Mouse (Mus musculus) testis, adult 2 months (tissue): ENCODE data around the gene Slc9a8. TPM values are rescaled to one million over a fixed set of nuclear protein-coding genes. Genes with fewer than 3 reads are reported as not detected.
A peak's percentile ranks its signal among the peaks of the same experiment; 100 is the strongest.

Experiments
- H3K27ac ChIP-seq: fragments of 200-500 bp; 2 replicates; pipeline ENCODE4 v1.5.1; 2012; ENCODE audit warnings: low read depth, low read length; ENCODE audit not compliant: control insufficient read depth, insufficient read depth
- H3K27me3 ChIP-seq: fragments of 200-500 bp; 2 replicates; pipeline ENCODE4 v1.6.1; 2012; ENCODE audit warnings: mild to moderate bottlenecking, low read length, moderate library complexity; ENCODE audit not compliant: control insufficient read depth, insufficient read depth
- H3K36me3 ChIP-seq: fragments of 200-500 bp; 2 replicates; pipeline ENCODE4 v1.6.1; 2012; ENCODE audit warnings: mild to moderate bottlenecking, low read length; ENCODE audit not compliant: control insufficient read depth, insufficient read depth
- H3K4me1 ChIP-seq: fragments of 200-500 bp; 2 replicates; pipeline ENCODE4 v1.6.1; 2012; ENCODE audit warnings: low read length; ENCODE audit not compliant: control insufficient read depth, insufficient read depth
- H3K4me3 ChIP-seq: fragments of 200-500 bp; 2 replicates; pipeline ENCODE4 v1.5.1; 2012; ENCODE audit warnings: low read depth, mild to moderate bottlenecking, low read length, moderate library complexity, mixed read lengths; ENCODE audit not compliant: control insufficient read depth
- CTCF ChIP-seq: fragments of 200-500 bp; IDR thresholded peaks from 2 replicates; pipeline ENCODE4 v1.5.1; 2012; ENCODE audit warnings: low read depth, mild to moderate bottlenecking, inconsistent platforms, low read length, moderate library complexity; ENCODE audit not compliant: control insufficient read depth, insufficient read depth, insufficient replicate concordance
- POLR2A ChIP-seq: fragments of 200-500 bp; IDR thresholded peaks from 2 replicates; pipeline ENCODE4 v1.6.1; 2012; ENCODE audit warnings: low read depth, mild to moderate bottlenecking, inconsistent platforms, low read length, moderate library complexity; ENCODE audit not compliant: control insufficient read depth
- polyA plus RNA-seq: library from polyadenylated mRNA; depleted of rRNA; stranded (reverse); fragments of >200 nt; gene quantifications from 2 replicates; pipeline ENCODE4 v1.2.3, GENCODE M21; 2012

Slc9a8 gene
- polyA plus RNA-seq, 1 experiment, result 63.4 TPM

- TF ChIP-seq POLR2A (no peak), CTCF (no peak)
- Histone ChIP-seq H3K27ac (no peak overlapping the region), H3K27me3 (no peaks in the 10 kb centered on the region), H3K4me3 (no peak overlapping the region), H3K4me1 (no peaks in the 10 kb centered on the region), H3K36me3 (peaks cover 3% of the 10 kb centered on the region; the same call in 1 of the 2 replicates)
These were observed 14.9 kb downstream of the Slc9a8 start for GRCm38 (mm10) chr2:167436371-167436770.

DNA sequence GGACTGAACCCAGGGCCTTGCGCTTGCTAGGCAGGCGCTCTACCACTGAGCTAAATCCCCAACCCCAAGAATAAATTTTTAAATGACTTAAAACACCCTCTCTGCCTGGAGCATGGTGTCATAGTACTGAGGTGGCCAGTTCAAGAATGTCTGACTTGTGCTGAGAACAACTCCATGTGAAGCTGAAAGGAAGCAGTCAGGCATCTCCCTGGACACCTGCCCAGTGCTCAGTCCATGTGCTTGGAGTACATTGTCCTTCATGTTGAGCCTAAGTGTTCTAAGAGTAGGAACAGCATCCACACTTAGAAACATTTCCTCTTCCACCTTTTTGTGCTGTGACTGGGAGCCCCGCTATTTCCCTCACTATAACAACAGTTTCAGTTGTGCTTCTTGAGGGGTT is 17.9 kb downstream of the Slc9a8 start:
- Histone ChIP-seq H3K36me3 (peaks cover 3% of the 10 kb centered on the region; the same call in 1 of the 2 replicates), H3K27me3 (no peaks in the 10 kb centered on the region), H3K4me3 (no peak overlapping the region), H3K27ac (no peak overlapping the region), H3K4me1 (no peaks in the 10 kb centered on the region)
- TF ChIP-seq POLR2A, result no peak
- no peak for TF ChIP-seq CTCF

GRCm38 (mm10) chr2:167443411-167444193 is 22.1 kb downstream of the Slc9a8 start:
- no peak for TF ChIP-seq CTCF
- TF ChIP-seq POLR2A, result no peak
- H3K4me1 ChIP-seq, result no peaks in the 10 kb centered on the region
- H3K4me3 ChIP-seq, result peak overlapping the region; percentile 67
- H3K27ac ChIP-seq, result no peak overlapping the region
- H3K27me3 ChIP-seq, result no peaks in the 10 kb centered on the region
- H3K36me3 ChIP-seq, result peaks cover 1% of the 10 kb centered on the region

GRCm38 (mm10) chr2:167445911-167446780 is 24.6 kb downstream of the Slc9a8 start:
- Histone ChIP-seq H3K36me3 (peaks cover 1% of the 10 kb centered on the region), H3K27me3 (no peaks in the 10 kb centered on the region), H3K4me3 (no peak overlapping the region), H3K4me1 (no peaks in the 10 kb centered on the region), H3K27ac (no peak overlapping the region)
- no peak for TF ChIP-seq CTCF
- TF ChIP-seq POLR2A, result no peak

- H3K27ac ChIP-seq, result no peak overlapping the region
- peaks cover 1% of the 10 kb centered on the region for H3K36me3 ChIP-seq
- H3K4me3 ChIP-seq, result no peak overlapping the region
- no peak for TF ChIP-seq CTCF
- H3K4me1 ChIP-seq, result no peaks in the 10 kb centered on the region
- no peaks in the 10 kb centered on the region for H3K27me3 ChIP-seq
These were observed 25.7 kb downstream of the Slc9a8 start for GRCm38 (mm10) chr2:167447207-167447606.

DNA sequence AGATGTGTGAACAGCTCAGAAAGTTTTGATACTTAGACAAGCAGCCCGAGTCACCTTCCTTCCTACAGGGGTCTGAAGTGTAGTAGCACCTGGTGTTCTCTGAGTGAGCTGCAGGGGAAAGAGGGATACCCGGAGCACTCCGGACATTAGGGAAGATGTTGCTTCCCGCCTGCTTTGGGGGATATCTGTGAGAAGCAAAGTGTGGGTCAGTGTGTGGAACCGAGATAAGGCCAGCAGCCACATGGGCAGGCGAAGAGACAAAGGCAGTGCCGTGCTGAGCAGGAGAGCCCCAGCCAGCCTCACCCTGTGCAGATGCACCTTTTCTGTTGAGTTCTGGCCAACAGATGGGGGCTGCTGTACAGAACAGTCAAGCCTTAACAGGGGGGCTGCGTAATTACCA is 26.1 kb downstream of the Slc9a8 start:
- no peaks in the 10 kb centered on the region for H3K4me1 ChIP-seq
- peaks cover 1% of the 10 kb centered on the region for H3K36me3 ChIP-seq

More for the DNA sequence above, 26.1 kb downstream of the Slc9a8 start:
- Histone ChIP-seq H3K4me3 (no peak overlapping the region), H3K27ac (no peak overlapping the region), H3K27me3 (no peaks in the 10 kb centered on the region)
- TF ChIP-seq POLR2A, result no peak
